Mouse (Mus musculus): ENCODE data around the gene Skp1a. TPM values are rescaled to one million over a fixed set of nuclear protein-coding genes. Genes with fewer than 3 reads are reported as not detected.

Gene Skp1a
- polyA plus RNA-seq, 1 experiment from 2014 or later: 1,177 TPM

DNA sequence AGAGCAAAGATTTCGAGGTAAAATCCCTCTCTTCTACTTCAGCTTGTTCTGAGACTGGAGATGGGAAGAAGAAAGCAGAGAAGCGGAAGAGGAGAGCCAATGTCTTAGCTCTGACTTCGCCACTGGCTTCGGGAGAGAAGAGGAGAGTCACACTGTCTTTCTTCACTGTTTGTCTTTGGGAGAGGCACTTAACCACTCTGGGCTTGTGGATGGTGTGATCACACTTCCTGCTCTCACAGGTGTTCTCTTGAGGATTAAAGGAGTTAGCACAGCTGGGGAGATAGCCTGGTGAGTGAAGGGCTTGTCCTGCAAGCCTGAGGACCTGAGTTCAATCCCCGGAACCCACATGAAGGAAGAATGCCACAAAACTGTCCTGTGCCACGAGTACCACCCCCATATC is 61.1 kb downstream of the Skp1a start:
- H3K4me3 ChIP-seq (ENCODE audit: low read depth, low read length): no peak overlapping the region
- no peak overlapping the region for H3K9ac ChIP-seq (replicated peaks; ENCODE audit: low read length)
- no peak overlapping the region for H3K4me2 ChIP-seq (ENCODE audit: low read depth, low read length)
- H3K27ac ChIP-seq (replicated peaks; ENCODE audit: low read depth, low read length): no peak overlapping the region
- no peak for DNase-seq (ENCODE audit: low spot score)
- no peaks in the 10 kb centered on the region for H3K4me1 ChIP-seq (ENCODE audit: control insufficient read depth, insufficient read depth, low read length)
- 71% methylated on average over 6 of the region's 6 CpGs for WGBS
- no peaks in the 10 kb centered on the region for H3K9me3 ChIP-seq (replicated peaks; ENCODE audit: control insufficient read depth, low read length)
- no peaks in the 10 kb centered on the region for H3K36me3 ChIP-seq (replicated peaks; ENCODE audit: control insufficient read depth, insufficient read depth, low read depth, low read length)
- no peaks in the 10 kb centered on the region for H3K27me3 ChIP-seq (ENCODE audit: control insufficient read depth, insufficient read depth, low read length)
- ATAC-seq (replicated peaks; ENCODE audit: insufficient number of reproducible peaks, low FRiP score, low TSS enrichment, low read depth): no peak

DNA sequence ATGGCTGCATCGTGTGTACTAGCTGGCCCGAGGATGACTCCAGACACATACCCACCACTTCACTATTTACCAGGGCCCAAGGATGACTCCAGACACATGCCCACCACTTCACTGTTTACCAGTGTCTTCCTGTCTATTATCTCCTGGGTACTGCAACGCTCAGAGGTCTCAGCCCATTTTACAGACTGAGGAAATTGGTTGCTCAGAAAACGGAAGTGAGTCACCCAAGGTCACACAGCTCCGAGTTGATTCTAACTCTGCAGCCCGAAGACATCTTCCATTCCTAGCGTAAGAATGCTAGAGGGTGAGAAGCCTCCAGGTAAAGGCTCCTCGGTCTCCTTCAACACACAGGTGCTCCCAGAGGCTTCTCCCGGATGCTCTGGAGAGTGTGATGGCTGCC is 62.3 kb downstream of the Skp1a start:
- Histone ChIP-seq H3K9ac (replicated peaks; ENCODE audit: low read length) (no peak overlapping the region), H3K27ac (replicated peaks; ENCODE audit: low read depth, low read length) (no peak overlapping the region), H3K9me3 (replicated peaks; ENCODE audit: control insufficient read depth, low read length) (no peaks in the 10 kb centered on the region), H3K27me3 (ENCODE audit: control insufficient read depth, insufficient read depth, low read length) (no peaks in the 10 kb centered on the region), H3K4me3 (ENCODE audit: low read depth, low read length) (no peak overlapping the region), H3K4me2 (ENCODE audit: low read depth, low read length) (no peak overlapping the region), H3K4me1 (ENCODE audit: control insufficient read depth, insufficient read depth, low read length) (no peaks in the 10 kb centered on the region), H3K36me3 (replicated peaks; ENCODE audit: control insufficient read depth, insufficient read depth, low read depth, low read length) (no peaks in the 10 kb centered on the region)
- ATAC-seq (replicated peaks; ENCODE audit: insufficient number of reproducible peaks, low FRiP score, low TSS enrichment, low read depth) (no peak), DNase-seq (ENCODE audit: low spot score) (no peak)
- WGBS: 85% methylated on average over 9 of the region's 9 CpGs

Other genes starting within 250 kb of the Skp1a start
- 178 and 192 TPM in 2 replicates for gene Ube2b, start 231.2 kb upstream of the Skp1a start, polyA plus RNA-seq (2014; fragmentation: Nextera tagmentation; extraction: Ambion mirVana)
- gene Cdkl3, start 227.8 kb upstream of the Skp1a start, polyA plus RNA-seq (2014; fragmentation: Nextera tagmentation; extraction: Ambion mirVana): 9.4 and 9.5 TPM in 2 replicates
- gene Ppp2ca, start 133.3 kb upstream of the Skp1a start, polyA plus RNA-seq (2014; fragmentation: Nextera tagmentation; extraction: Ambion mirVana): 129 and 130 TPM in 2 replicates
- gene Olfr1373, start 86.5 kb upstream of the Skp1a start, polyA plus RNA-seq (2014; fragmentation: Nextera tagmentation; extraction: Ambion mirVana): not detected in 2 replicates
- not detected in 2 replicates for gene Olfr1371, start 18.0 kb upstream of the Skp1a start, polyA plus RNA-seq (2014; fragmentation: Nextera tagmentation; extraction: Ambion mirVana)
- 9.2 and 9.8 TPM in 2 replicates for gene Tcf7, start 51.0 kb downstream of the Skp1a start, polyA plus RNA-seq (2014; fragmentation: Nextera tagmentation; extraction: Ambion mirVana)
- gene Vdac1, start 128.9 kb downstream of the Skp1a start, polyA plus RNA-seq (2014; fragmentation: Nextera tagmentation; extraction: Ambion mirVana): 219 and 222 TPM in 2 replicates
- 201 and 202 TPM in 2 replicates for gene 9530068E07Rik, start 164.4 kb downstream of the Skp1a start, polyA plus RNA-seq (2014; fragmentation: Nextera tagmentation; extraction: Ambion mirVana)